Mouse (Mus musculus): ENCODE measurements around the gene Sugct.

Gene Sugct

GRCm38 (mm10) chr13:17694911-17695699, at the start of gene Sugct, which contains the start of gene Mplkip:
Gene Sugct (minus strand): TSS chr13:17695553.
Gene Mplkip (plus strand): TSS chr13:17695192.
- DNase-seq = peak; percentile 100

GRCm38 (mm10) chr13:17728798-17729197, 33.4 kb upstream of the Sugct start:
- no peak for DNase-seq

GRCm38 (mm10) chr13:17727922-17728321, 32.6 kb upstream of the Sugct start:
- no peak for DNase-seq

GRCm38 (mm10) chr13:17717357-17717756, 22.0 kb upstream of the Sugct start:
- no peak for DNase-seq

- no peak for DNase-seq
Observed at GRCm38 (mm10) chr13:17708784-17709311, 13.5 kb upstream of the Sugct start.

GRCm38 (mm10) chr13:17705188-17705826, 10.0 kb upstream of the Sugct start:
- DNase-seq = no peak

- DNase-seq = no peak
Observed at GRCm38 (mm10) chr13:17702311-17702710, 7.0 kb upstream of the Sugct start.

- no peak for DNase-seq
Observed at GRCm38 (mm10) chr13:17701322-17701721, 6.0 kb upstream of the Sugct start.

- no peak for DNase-seq
Observed at GRCm38 (mm10) chr13:17700090-17700715, 4.8 kb upstream of the Sugct start.

GRCm38 (mm10) chr13:17695898-17696580, 686 bp upstream of the Sugct start:
- DNase-seq = no peak

GRCm38 (mm10) chr13:17694414-17694813, 939 bp downstream of the Sugct start:
- no peak for DNase-seq

GRCm38 (mm10) chr13:17693816-17694215, 1.5 kb downstream of the Sugct start:
- DNase-seq = peak; percentile 23

- DNase-seq = no peak
Observed at GRCm38 (mm10) chr13:17691436-17691835, 3.9 kb downstream of the Sugct start.

- DNase-seq = no peak
Observed at GRCm38 (mm10) chr13:17690686-17691085, 4.7 kb downstream of the Sugct start.

- peak; percentile 12 for DNase-seq
Observed at GRCm38 (mm10) chr13:17689461-17689860, 5.9 kb downstream of the Sugct start.

GRCm38 (mm10) chr13:17671122-17671521, 24.2 kb downstream of the Sugct start:
- DNase-seq = peak; percentile 31

- no peak for DNase-seq
Observed at GRCm38 (mm10) chr13:17667380-17667779, 28.0 kb downstream of the Sugct start.

GRCm38 (mm10) chr13:17642294-17642693, 53.1 kb downstream of the Sugct start:
- DNase-seq = no peak

GRCm38 (mm10) chr13:17638008-17638407, 57.3 kb downstream of the Sugct start:
- no peak for DNase-seq

- no peak for DNase-seq
Observed at GRCm38 (mm10) chr13:17627108-17627507, 68.2 kb downstream of the Sugct start.

GRCm38 (mm10) chr13:17624976-17625375, 70.4 kb downstream of the Sugct start:
- peak; percentile 24 for DNase-seq

GRCm38 (mm10) chr13:17606217-17606616, 89.1 kb downstream of the Sugct start:
- DNase-seq = no peak

GRCm38 (mm10) chr13:17604670-17605069, 90.7 kb downstream of the Sugct start:
- DNase-seq = no peak
